In genomic region chr9:113419801-113420200, GRCm38 (mm10) we compare ENCODE assay signal across 9 mouse cellular contexts.
DNase-seq lines count a peak whose midpoint lies in the region; ATAC-seq and TF ChIP-seq lines count a peak whose summit lies in the region.
"Had no signal": no experiment of that assay in that cellular context is flagged by ENCODE, and none has a peak within 500 bp of the region (broad histone marks: within the 10 kb centered on the region; RNA-seq: fewer than 3 reads in every experiment).

No protein-coding gene starts in this region.

- no peak overlapping the region for H3K27ac ChIP-seq in heart, embryonic 11.5 days (ENCODE audit: low read depth, low read length)
- no peak overlapping the region for H3K27ac ChIP-seq in lung, postnatal 0 days (ENCODE audit: low read length)
- no peak overlapping the region for H3K27ac ChIP-seq in embryonic fibroblast, embryonic 13.5 days (ENCODE audit: insufficient read depth, low read length)
- H3K27ac ChIP-seq: midbrain, embryonic 10.5 days had no signal

- WGBS in heart, embryonic 11.5 days (ENCODE audit: insufficient replicate concordance) = 80% methylated on average over 1 of the region's 1 CpGs
- WGBS in lung, postnatal 0 days = 83% methylated on average over 1 of the region's 1 CpGs

- H3K9me3 ChIP-seq in heart, embryonic 11.5 days (replicated peaks; ENCODE audit: control insufficient read depth, low read length) = 0 out of 2 replicates have a peak, but pooled peaks cover 2% of the 10 kb centered on the region
- H3K9me3 ChIP-seq in lung, postnatal 0 days (ENCODE audit: low read length) = no peaks in the 10 kb centered on the region
- H3K9me3 ChIP-seq: midbrain, embryonic 10.5 days had no signal

- H3K4me3 ChIP-seq in heart, embryonic 11.5 days (ENCODE audit: low read depth, low read length) = no peak overlapping the region
- no peak overlapping the region for H3K4me3 ChIP-seq in lung, postnatal 0 days (ENCODE audit: low read depth, low read length)
- H3K4me3 ChIP-seq in embryonic fibroblast, embryonic 13.5 days (ENCODE audit: insufficient read depth, low read length) = no peak overlapping the region
- H3K4me3 ChIP-seq: midbrain, embryonic 10.5 days had no signal

- no peaks in the 10 kb centered on the region for H3K36me3 ChIP-seq in heart, embryonic 11.5 days (ENCODE audit: control insufficient read depth, insufficient read depth, low read length)
- no peaks in the 10 kb centered on the region for H3K36me3 ChIP-seq in lung, postnatal 0 days (ENCODE audit: insufficient read depth, low read length)
- H3K36me3 ChIP-seq: midbrain, embryonic 10.5 days had no signal

- TF ChIP-seq CTCF in lung, postnatal 0 days (IDR thresholded peaks at IDR 0.05) = peak; percentile 46; the same call in 1 of the 2 replicates
- TF ChIP-seq CTCF in embryonic fibroblast, embryonic 13.5 days (IDR thresholded peaks at IDR 0.05; ENCODE audit: borderline replicate concordance, insufficient read depth, low read length) = peak; percentile 56; the same call in 1 of the 2 replicates

- no peak for TF ChIP-seq POLR2A in embryonic fibroblast, embryonic 13.5 days (IDR thresholded peaks at IDR 0.05; ENCODE audit: low read depth, low read length)

- ATAC-seq in heart, embryonic 11.5 days (replicated peaks; ENCODE audit: insufficient number of reproducible peaks, low FRiP score, low TSS enrichment) = no peak
- no peak for ATAC-seq in lung, postnatal 0 days

- no peak overlapping the region for H3K4me2 ChIP-seq in heart, embryonic 11.5 days
- no peak overlapping the region for H3K4me2 ChIP-seq in lung, postnatal 0 days (replicated peaks; ENCODE audit: low read depth, low read length)

- H3K4me1 ChIP-seq in heart, embryonic 11.5 days (ENCODE audit: control insufficient read depth, insufficient read depth, low read length) = no peaks in the 10 kb centered on the region
- H3K4me1 ChIP-seq in lung, postnatal 0 days (ENCODE audit: insufficient read depth, low read depth, low read length) = no peaks in the 10 kb centered on the region
- H3K4me1 ChIP-seq in embryonic fibroblast, embryonic 13.5 days (ENCODE audit: control insufficient read depth, insufficient read depth, low read length) = no peaks in the 10 kb centered on the region

- intact Hi-C loops in left cerebral cortex, postnatal 36 days (cut with DNase I) = loop anchor here (2.0 kb wide), 1 partner anchor 77 kb away; no protein-coding TSS in a partner anchor

- no peak overlapping the region for H3K9ac ChIP-seq in heart, embryonic 11.5 days (ENCODE audit: low read depth, low read length)
- H3K9ac ChIP-seq in lung, postnatal 0 days (replicated peaks; ENCODE audit: low read depth) = no peak overlapping the region

- TF ChIP-seq EP300 in lung, postnatal 0 days (IDR thresholded peaks at IDR 0.05) = no peak

- no peaks in the 10 kb centered on the region for H3K27me3 ChIP-seq in heart, embryonic 11.5 days (ENCODE audit: control insufficient read depth, insufficient read depth, low read length)
- no peaks in the 10 kb centered on the region for H3K27me3 ChIP-seq in lung, postnatal 0 days (replicated peaks; ENCODE audit: insufficient read depth, low read length)

- DNase-seq in heart, postnatal 4 days = peak; percentile 23
- DNase-seq in lung, postnatal 0 days (ENCODE audit: low spot score) = peak; percentile 12
- DNase-seq in lung, postnatal 25 days (ENCODE audit: low spot score) = no peak
- DNase-seq in NIH3T3 (ENCODE audit: low read depth) = peak; percentile 40
- DNase-seq in left cerebral cortex, postnatal 36 days (ENCODE audit: low spot score in 2 of 2) = no peak
- DNase-seq in spleen, postnatal 36 days (ENCODE audit: low spot score in 2 of 2) = no peak

Comparison
In these comparisons a context has a peak if more than half of its experiments do, and no peak if none do; other contexts are left out.
1. DNase-seq: peak in heart, postnatal 4 days (single experiment), lung, postnatal 0 days (single experiment) and NIH3T3 (single experiment); none in lung, postnatal 25 days (single experiment), left cerebral cortex, postnatal 36 days (0 of 2) and spleen, postnatal 36 days (0 of 2).